Mouse (Mus musculus): Measurements from ENCODE around the gene Trim33.

Gene Trim33

DNA sequence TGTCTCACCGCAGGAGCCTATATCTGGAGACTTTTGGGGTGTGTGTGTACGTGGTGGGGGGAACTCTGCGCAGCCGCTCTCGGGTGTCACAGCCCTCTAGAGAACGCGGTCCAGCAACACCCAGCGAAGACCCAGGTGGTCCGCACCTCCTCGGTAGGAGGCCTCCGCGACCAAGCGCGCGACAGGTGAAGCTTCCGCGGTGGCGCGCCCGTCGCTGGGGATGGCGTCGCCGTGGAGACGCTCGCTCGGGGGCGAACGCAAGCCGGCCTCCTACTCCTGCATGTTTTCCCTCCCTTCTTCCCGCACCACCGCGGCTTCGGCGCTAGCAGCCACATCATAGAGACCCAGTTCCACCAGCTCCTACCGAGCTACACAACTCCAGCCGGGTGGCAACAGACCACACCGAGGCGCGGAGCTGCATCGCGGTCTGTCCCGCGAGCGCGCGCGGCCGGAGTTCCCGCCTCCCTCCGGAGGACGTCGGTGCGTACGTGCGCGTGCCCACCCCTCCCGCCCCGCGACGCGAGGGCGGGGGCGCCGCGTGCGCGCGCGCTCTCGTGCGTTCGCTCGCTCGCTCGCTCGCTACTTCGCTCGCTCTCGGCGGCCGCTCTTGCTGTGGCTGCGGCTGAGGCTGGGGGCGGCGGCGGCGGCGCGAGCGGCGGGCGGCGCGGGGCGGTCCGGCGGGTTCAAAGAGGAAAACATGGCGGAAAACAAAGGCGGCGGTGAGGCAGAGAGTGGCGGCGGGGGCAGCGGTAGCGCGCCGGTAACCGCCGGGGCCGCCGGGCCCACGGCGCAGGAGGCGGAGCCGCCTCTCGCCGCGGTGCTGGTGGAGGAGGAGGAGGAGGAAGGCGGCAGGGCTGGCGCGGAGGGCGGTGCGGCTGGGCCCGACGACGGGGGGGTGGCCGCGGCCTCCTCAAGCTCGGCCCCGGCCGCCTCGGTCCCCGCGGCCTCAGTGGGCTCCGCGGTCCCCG lies at the start of gene Trim33:
Trim33 (plus strand) TSS at position 112 of the 968 bp plus-strand sequence.
- peak; percentile 92 for DNase-seq

DNA sequence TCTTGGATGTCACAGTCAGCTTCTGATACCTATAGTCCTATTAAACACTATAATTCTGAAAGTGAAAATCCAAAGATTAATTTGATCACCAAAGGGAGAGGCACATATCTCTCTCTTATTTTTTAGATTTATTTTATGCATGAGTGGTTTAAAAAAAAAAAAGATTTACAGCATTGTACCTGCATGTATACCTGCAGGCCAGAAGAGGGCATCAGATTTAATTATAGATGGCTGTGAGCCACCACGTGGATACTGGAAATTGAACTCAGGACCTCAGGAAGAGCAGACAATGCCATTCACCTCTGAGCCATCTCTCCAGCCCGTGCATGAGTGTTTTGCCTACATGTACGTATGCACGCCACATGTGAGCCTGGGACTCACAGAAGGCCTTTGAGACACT lies 46.7 kb upstream of the Trim33 start:
- DNase-seq: no peak

DNA sequence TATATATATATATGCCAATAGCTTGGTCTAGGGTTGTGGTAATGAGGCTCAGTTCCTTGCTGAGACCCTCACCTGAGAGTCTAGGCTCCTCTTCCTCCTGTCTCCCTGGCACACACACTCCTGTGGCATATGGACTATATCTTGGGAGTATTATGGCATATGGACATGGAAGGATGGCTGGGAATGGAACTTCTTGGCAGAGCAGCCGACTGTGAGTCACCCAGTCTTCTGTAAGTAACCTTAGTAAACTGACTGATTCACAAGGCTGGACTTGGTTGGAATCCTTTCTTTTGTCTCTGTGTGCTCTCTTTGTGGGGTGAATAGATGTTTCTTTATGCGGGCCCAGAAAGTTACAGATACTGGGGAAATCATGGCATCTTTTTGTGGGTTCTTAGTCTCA lies 37.6 kb upstream of the Trim33 start:
- DNase-seq: no peak

DNA sequence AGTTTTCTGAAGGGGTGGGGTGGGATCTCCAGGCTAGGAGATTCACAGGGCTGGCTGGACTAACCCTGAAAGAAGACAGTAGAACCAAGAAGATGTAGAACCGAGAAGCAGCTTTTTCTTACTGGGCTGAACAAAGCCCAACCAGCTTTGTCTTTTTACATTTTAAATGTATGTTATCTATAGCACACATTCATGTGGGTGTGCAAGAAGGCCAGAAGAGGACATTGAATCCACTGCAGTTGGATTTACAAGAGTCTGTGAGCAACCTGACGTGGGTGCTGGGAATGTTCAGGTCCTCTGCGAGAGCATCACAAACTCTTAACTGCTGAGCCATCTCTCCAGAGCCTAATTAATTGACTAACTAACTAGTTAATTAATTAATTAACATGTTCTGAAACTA lies 36.9 kb upstream of the Trim33 start:
- DNase-seq: no peak

DNA sequence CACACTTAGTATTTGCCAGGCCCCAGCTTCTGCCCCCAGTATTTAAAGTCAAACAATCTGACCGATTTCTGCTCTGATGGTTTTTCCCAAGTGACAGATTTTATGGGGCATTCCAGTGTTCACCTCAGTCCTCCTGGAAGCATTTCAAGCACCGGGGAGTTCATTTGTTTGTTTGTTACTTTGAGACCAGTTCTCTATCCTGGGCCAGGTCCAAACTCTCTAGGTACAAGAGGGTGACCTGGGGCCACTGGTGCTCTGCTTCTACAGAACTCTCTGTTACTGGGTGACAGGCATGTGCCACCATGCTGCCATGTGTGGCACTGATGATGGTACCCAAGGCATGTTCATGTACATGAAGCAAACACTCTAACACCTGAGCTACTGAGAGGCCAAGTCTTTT lies 35.6 kb upstream of the Trim33 start:
- no peak for DNase-seq

DNA sequence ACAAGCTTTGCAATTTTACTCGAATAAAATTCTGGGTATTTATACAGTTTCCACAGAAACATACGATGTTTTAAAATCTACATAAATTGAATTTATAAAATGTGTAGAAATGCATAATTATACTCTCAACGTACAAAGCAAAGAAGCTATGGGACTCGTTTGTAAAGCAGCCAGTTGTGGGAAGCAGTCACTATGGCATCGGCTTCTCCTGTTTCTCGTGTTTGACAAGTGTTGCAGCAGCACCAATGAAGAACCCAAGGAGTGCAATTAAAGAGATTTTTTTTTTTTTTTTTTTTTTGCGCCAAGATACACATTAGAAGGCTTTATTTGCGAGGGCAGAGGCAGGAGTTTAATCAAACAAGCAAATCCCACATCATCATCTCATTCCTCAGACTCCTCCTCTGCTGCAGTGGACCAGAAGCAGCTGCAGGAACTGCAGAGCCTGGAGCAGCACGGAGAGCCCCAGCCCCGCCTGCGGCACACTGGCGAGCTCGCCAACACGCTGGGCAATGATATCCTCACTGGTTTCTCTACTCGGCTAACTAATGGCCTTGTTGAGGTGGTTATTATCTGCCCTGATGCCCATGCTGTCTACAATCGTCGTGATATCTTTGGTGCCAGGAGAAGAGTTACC lies 32.3 kb upstream of the Trim33 start:
- no peak for DNase-seq

DNA sequence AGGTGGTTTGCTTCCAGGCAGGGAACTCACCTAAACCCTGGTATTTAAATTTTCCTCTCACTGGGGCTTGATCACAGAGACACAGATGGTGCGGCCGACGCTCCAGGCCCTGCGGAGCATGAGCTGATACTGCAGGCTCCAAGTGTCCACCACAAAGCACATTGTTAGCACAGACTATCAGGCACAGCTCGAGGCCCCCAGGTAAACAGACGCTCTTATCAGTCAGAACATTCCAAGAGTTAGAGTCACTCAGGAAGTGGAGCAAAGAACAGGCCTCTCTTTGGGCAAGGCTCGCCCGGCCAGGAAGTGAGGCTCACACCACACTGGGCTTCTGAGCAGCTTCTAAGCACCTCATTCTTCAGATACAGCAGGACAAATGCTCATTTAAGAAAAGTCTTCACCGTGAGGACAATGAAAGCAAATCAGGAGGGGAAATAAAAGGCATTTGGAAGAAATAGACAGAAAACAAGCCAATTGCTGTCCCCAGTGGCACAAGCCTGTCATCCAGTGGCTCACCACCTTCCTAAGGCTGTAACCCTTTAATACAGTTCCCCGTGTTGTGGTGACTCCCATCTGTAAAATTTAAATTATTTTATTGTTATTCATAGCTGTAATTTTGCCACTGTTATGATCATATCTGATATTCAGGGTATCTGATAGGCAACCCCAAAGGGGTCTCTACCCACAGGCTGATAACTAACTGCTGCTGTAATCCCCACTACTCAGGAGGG lies 22.8 kb upstream of the Trim33 start:
- DNase-seq: no peak

DNA sequence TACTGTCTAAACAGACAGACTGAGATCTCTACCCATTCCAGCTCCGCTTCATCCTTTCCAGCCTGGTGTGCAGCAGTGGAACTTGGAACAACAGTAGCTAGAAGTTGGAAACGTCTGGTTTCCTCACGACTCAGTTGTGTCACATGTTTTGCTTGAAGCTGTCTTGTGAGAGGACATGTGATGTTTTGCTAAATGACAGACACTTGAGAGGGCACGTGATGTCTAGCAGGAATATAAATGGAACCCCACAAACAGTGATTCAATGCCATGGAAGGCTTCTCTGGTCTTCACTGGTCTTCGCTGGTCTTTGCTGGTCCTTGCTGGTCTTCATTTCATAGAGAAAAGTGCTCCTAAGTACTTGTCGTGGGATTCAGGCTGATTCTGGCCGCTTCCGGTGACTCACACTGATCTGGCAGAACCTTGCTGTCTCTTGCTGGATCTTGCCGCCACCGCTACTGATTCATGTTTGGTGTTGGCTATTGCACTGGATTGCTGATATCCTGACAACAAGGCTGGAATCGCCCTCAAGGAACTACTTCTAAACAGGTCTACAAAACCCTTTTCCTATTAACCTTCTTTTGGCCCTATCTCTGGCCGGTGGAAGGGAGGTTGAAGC lies 16.2 kb upstream of the Trim33 start:
- DNase-seq: no peak

DNA sequence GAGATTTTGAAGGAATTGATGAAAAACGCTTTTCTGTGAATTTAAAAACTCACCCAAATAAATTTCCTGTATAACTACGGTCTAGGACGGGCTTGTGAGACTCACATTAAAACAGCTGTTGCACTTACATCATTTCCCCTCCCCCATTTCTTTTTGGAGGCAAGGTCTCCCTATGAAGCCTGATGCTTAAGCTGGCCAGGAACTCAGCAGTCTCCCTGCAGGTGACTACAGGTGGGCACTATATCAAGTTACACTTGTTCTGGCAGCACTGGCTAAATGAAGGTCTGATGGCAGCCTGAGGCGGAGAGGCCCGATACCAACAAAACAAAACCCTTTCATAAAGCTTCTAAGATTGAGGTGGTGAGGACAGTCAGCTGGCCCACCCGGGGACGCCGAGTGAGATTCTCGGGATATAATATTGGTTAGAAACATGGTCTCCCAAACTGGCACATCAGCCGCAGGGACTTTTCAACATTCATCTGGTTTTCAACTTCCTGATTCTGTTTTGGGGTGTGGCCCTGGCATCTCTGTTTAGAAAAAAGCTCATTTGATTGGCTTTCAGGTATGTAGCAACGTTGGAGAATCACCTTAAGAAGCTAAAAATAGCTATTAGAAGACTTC lies 422 bp upstream of the Trim33 start:
- DNase-seq: no peak

DNA sequence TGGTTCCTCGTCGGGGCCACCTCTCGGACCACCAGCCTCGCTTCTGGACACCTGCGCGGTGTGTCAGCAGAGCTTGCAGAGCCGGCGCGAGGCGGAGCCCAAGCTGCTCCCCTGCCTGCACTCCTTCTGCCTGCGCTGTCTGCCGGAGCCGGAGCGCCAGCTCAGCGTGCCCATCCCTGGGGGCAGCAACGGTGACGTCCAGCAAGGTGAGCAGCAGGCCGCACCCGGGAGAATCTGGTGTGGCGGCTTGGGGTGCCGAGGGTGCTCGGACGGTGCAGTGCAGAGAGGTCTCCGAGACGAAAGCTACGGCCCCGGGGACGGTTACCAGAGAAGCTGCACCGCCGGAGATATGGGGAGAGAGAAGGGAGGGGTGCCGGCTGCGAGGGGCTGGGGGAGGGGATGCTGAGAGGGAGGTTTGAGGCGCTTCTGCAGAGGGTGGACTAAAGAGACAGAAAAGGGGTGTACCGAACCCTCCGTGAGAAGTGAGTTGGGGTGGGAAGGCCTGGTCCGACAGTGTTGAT lies 1.2 kb downstream of the Trim33 start:
- DNase-seq: peak; percentile 72

DNA sequence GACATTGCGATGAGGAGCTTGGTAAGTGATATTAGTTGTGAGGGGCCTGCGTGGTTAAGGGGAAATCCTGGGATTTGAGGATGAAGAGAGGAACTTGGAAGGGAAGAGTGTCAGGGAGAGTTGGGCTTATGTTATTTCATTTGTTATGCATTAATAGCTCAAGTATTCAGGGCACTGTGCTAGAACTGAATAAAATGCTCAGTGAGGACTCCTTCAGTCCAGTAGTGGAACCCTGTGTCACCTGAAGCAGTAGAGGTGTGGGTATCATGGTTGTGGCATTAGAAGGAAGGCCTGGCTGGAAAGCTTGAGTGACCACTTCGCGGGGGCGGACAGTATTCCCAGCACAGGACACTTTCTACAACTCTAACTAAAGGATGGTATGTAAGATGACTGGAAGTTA lies 1.8 kb downstream of the Trim33 start:
- no peak for DNase-seq

DNA sequence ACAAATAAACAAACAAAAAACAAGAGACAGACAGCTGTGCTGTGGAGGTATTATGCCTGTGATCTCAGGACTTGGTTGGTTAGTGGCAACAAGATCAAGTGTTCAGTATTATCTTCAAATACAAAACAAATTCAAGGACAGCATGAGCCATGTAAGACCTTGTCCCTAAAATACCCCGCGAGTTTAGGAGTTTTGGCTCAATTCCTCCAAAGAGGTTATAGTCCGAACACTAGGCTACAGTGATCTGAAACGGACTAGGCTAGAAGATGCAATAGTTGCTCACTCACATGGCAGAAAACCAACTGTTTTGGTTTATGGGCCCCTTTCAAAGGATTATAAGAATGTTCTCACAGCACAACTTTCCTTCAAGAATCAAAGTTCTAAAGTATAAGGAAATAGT lies 9.7 kb downstream of the Trim33 start:
- no peak for DNase-seq

DNA sequence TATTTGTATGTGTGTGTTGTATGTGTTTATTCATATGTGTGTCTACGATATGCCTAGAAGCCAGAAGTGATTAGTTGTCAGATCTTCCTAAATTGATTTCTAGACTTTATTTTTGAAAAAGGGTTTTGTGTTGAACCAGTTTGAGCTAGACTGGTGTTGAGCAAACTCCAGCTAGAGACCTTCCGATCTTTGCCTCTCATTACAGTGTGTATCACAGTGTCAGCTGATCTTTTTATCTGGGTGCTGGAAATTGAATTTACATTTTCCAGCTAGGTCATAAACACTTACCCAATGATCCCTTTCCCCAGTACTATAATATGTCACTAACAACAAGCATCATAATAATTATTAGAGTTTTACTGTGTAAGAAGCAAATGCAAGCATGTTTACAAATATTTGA lies 12.0 kb downstream of the Trim33 start:
- no peak for DNase-seq

DNA sequence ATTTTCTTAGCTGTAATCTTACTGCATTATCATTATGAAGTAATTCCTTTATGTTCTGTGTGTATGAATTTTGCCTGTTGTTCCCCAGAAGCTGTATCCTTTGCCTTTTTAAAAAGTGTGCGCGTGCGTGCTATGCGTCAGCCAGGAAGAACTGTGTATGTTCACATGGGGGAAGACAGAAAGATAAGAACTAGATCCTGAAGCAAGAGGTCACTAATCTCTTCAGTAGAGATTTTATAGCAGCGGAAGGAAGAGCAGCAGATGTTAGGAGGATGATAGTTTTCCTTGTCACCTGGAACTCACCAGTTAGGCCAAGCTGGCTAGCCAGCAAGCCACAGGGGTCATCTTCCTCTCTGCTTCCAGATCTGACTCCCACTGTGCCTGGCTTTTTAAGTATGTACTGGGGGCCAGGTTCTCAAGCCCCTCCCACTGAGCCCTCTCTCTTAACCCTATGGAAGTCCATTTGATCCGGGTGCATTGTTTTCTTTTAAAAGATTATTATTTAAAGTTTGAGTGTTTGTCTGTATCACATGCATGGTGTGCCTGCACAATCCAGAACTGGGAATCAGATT lies 26.4 kb downstream of the Trim33 start:
- no peak for DNase-seq

DNA sequence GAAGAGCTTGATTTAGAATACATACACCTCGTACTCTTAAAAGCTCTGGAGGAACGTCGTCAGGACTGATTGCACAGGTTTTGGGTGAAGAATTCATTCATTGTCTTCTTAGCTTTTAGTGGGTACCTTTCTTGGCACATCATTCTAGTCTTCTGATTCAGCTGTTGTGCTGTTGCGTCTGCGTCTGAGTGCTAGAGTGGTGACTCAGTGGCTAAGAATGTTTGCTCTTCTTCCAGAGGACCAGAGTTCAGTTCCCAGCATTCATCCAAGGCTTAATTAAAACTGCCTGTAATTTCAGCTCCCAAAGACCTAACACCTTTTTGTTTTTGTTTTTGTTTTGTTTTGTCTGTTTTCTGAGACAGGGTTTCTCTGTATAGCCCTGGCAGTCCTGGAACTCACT lies 30.2 kb downstream of the Trim33 start:
- DNase-seq: no peak

DNA sequence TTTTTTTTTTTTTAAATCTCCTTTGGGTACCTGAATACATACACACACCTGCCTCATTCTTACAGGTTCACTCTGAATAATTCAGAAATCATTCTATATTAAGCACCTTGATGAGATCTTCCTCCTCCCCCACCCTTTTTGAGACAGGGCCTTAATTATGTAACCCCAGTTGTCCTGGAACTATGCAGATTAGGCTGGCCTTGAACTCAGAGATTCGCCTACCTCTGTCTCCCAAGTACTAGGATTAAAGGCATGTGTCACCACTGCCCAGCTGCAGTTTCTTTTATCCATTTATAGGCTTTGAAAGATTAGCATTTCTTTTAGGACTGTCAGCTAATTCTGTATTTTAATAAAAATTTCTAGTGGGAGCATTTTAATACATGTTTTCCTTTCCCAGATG lies 30.7 kb downstream of the Trim33 start:
- DNase-seq: no peak

DNA sequence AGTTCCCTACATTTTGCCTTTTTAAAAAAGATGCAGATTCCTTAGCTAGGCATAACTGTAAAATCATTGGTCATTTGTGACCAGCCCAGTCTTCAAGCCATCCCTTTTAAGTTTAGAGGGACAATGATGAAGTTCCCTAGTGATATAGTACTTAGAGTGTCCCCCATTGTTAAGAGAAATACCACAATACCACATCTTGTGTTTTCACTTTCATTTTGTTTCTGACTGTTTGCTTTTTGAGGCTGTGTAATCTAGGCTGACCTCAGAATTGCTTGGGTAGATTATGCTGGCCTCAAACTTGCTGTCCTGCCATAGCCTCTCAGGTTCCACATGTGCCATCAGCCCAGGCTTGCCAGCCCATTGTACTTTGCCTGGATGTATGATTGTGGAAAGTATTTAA lies 35.2 kb downstream of the Trim33 start:
- DNase-seq: no peak

DNA sequence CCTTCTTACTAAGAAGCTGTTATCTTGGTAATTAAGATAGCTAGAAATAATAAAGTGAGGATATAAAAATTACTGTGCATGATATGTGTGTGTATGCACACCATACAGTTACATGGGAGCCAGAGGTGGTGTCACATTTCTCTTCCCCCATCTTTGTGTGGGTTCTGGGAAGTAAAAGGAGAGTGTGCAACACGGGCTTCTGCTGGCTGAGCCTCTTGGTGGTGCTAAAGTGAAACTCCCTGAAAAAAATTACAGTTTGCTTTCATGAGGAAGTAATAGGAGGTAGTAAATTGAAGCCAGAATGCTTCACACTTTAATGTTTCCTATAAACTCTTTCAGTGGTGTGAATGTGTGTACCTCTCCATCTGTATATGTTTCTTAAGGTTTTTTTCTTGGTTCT lies 56.3 kb downstream of the Trim33 start:
- DNase-seq: no peak

DNA sequence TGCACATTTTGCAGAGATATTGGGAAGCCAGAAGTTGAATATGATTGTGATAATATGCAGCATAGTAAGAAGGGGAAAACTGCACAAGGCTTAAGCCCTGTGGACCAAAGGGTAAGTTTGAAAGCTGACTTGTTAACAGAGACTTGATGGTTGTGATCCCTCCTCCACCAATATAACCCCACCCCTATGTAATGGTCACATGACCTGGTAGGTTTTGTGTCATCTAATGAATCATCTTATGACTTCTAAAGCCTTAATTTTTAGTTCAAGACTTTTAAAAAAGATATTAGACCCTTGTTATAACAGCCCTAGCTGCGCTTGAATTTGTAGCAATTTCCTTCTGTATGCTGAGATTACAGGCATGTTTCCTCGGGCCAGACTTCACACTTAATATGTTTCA lies 67.6 kb downstream of the Trim33 start:
- DNase-seq: no peak

DNA sequence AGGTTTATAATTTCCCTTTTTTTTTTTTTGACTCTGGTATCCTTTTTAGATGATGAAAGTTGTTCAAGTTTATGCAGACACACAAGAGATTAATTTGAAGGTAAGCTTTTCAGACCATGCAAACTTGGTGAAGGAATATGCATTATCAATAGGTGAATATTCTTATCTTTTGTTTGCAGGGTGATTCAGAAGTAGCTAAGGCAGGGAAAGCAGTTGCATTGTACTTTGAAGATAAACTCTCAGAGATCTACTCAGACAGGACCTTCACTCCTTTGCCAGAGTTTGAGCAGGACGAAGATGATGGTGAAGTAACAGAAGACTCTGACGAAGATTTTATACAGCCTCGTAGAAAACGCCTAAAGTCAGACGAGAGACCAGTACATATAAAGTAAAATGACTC lies 74.4 kb downstream of the Trim33 start:
- DNase-seq: no peak

DNA sequence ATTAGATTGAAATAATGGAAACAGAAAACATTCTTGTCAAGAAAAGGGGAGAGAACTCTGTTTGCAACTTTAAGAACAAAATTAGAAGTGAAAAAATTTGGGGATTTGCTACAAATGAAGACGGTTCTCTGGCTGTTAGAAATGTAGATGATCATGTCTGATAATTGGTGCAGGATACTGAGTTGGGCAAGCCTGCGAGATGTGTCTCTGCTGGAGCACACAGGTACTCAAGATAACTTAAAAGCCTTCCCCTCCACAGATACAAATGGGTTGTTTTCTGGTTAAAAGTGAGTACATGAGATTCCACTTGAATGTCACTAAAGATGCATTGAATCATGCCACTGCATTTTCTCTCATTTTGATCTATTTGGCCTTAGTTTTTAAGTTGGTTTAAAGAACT lies 74.9 kb downstream of the Trim33 start:
- DNase-seq: no peak

DNA sequence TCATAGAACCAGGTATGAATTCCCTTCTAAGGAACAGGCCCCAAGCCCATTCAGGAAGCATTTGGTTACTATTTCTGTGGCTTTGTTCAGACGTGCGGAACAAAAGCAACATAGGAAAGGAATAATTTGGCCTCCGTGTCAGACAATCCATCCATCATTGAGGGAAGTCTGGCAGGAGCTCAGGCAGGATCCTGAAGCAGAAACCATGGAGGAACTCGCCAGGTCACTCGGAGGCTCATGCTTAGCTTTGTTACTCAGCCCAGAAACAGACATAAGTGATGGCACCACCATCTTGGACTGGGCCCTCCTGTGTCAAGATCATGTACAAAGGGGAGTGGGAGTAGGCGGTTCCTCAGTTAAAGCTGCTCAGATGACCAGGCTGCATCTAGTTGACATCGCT lies 82.1 kb downstream of the Trim33 start:
- no peak for DNase-seq
